In genomic region chr10:41302689-41303431, GRCm38 (mm10) we compare ENCODE assay signal across 8 mouse cellular contexts. TPM values are rescaled to one million over a fixed set of nuclear protein-coding genes. Genes with fewer than 3 reads are reported as not detected.
DNase-seq lines count a peak whose midpoint lies in the region; ATAC-seq and TF ChIP-seq lines count a peak whose summit lies in the region.

Gene Fig4, minus strand, starts transcription at chr10:41303260.

- no peaks in the 10 kb centered on the region for H3K9me3 ChIP-seq in forebrain, embryonic 11.5 days (ENCODE audit: control insufficient read depth, low read length)
- no peaks in the 10 kb centered on the region for H3K9me3 ChIP-seq in heart, embryonic 16.5 days (replicated peaks; ENCODE audit: control insufficient read depth, low read length)
- H3K9me3 ChIP-seq in liver, embryonic 16.5 days (replicated peaks; ENCODE audit: control insufficient read depth, low read length) = no peaks in the 10 kb centered on the region
- no peaks in the 10 kb centered on the region for H3K9me3 ChIP-seq in neural tube, embryonic 13.5 days

- peak; percentile 88 for ATAC-seq in forebrain, embryonic 11.5 days (replicated peaks; ENCODE audit: low FRiP score)
- peak; percentile 90 for ATAC-seq in heart, embryonic 16.5 days (replicated peaks; ENCODE audit: extremely low read depth, insufficient read depth, low FRiP score)
- ATAC-seq in liver, embryonic 16.5 days (ENCODE audit: low read depth) = peak; percentile 93
- peak; percentile 94 for ATAC-seq in neural tube, embryonic 13.5 days (ENCODE audit: low read depth)

- no peak for TF ChIP-seq CTCF in testis, adult 2 months (IDR thresholded peaks at IDR 0.05; ENCODE audit: control insufficient read depth, insufficient read depth, insufficient replicate concordance, low read depth, low read length)

- H3K27ac ChIP-seq in forebrain, embryonic 11.5 days (ENCODE audit: low read depth, low read length) = no peak within 1 kb of the TSS
- peak within 1 kb of the TSS; percentile 86 for H3K27ac ChIP-seq in heart, embryonic 16.5 days (ENCODE audit: low read length)
- H3K27ac ChIP-seq in liver, embryonic 16.5 days (ENCODE audit: low read length) = peak within 1 kb of the TSS; percentile 67
- H3K27ac ChIP-seq in neural tube, embryonic 13.5 days (replicated peaks) = peak within 1 kb of the TSS; percentile 86
- H3K27ac ChIP-seq in testis, adult 2 months (ENCODE audit: control insufficient read depth, insufficient read depth, low read depth, low read length) = peak within 1 kb of the TSS; percentile 86

- TF ChIP-seq POLR2A in testis, adult 2 months (IDR thresholded peaks at IDR 0.05; ENCODE audit: control insufficient read depth, low read depth, low read length) = peak; percentile 64

- H3K27me3 ChIP-seq in forebrain, embryonic 11.5 days (ENCODE audit: control insufficient read depth, insufficient read depth, low read length) = no peaks in the 10 kb centered on the region
- H3K27me3 ChIP-seq in heart, embryonic 16.5 days (ENCODE audit: control insufficient read depth, insufficient read depth, low read length) = no peaks in the 10 kb centered on the region
- no peaks in the 10 kb centered on the region for H3K27me3 ChIP-seq in liver, embryonic 16.5 days (ENCODE audit: control insufficient read depth, insufficient read depth, low read depth, low read length)
- H3K27me3 ChIP-seq in neural tube, embryonic 13.5 days = no peaks in the 10 kb centered on the region
- H3K27me3 ChIP-seq in testis, adult 2 months (ENCODE audit: control insufficient read depth, insufficient read depth, low read length) = no peaks in the 10 kb centered on the region; the same call in 1 of the 2 replicates

- H3K4me2 ChIP-seq in forebrain, embryonic 11.5 days (ENCODE audit: low read depth, low read length, severe bottlenecking) = peak within 1 kb of the TSS; percentile 82
- peak within 1 kb of the TSS; percentile 94 for H3K4me2 ChIP-seq in heart, embryonic 16.5 days (ENCODE audit: low read depth, low read length)
- H3K4me2 ChIP-seq in liver, embryonic 16.5 days (ENCODE audit: low read depth, low read length) = peak within 1 kb of the TSS; percentile 98
- H3K4me2 ChIP-seq in neural tube, embryonic 13.5 days = peak within 1 kb of the TSS; percentile 92

- DNase-seq in CD8-positive naive resting alpha-beta T cell, adult 2 months (ENCODE audit: low read depth in 2 of 2, low spot score in 2 of 2) = peak; percentile 87 to 90
- peak; percentile 84 for DNase-seq in c-Kit-positive CD71-negative TER-119-negative erythroid progenitor cells, embryonic 14.5 days (ENCODE audit: low read depth)
- peak; percentile 93 for DNase-seq in forebrain, embryonic 11.5 days (ENCODE audit: low spot score)
- DNase-seq in kidney, postnatal 36 days = peak; percentile 89 to 95

- H3K36me3 ChIP-seq in forebrain, embryonic 11.5 days (ENCODE audit: control insufficient read depth, insufficient read depth, low read length) = no peaks in the 10 kb centered on the region
- H3K36me3 ChIP-seq in heart, embryonic 16.5 days (ENCODE audit: control insufficient read depth, insufficient read depth) = no peaks in the 10 kb centered on the region
- H3K36me3 ChIP-seq in liver, embryonic 16.5 days (ENCODE audit: control insufficient read depth, insufficient read depth) = no peaks in the 10 kb centered on the region
- H3K36me3 ChIP-seq in neural tube, embryonic 13.5 days = no peaks in the 10 kb centered on the region
- no peaks in the 10 kb centered on the region for H3K36me3 ChIP-seq in testis, adult 2 months (ENCODE audit: control insufficient read depth, insufficient read depth, low read length)

- H3K4me1 ChIP-seq in forebrain, embryonic 11.5 days (replicated peaks; ENCODE audit: control insufficient read depth, insufficient read depth, low read length) = peaks cover 4% of the 10 kb centered on the region; the same call in 1 of the 2 replicates
- H3K4me1 ChIP-seq in heart, embryonic 16.5 days (ENCODE audit: control insufficient read depth, insufficient read depth, low read length) = peaks cover 4% of the 10 kb centered on the region
- peaks cover 13% of the 10 kb centered on the region for H3K4me1 ChIP-seq in liver, embryonic 16.5 days (ENCODE audit: control insufficient read depth, low read depth, low read length)
- H3K4me1 ChIP-seq in neural tube, embryonic 13.5 days (replicated peaks) = peaks cover 19% of the 10 kb centered on the region
- H3K4me1 ChIP-seq in testis, adult 2 months (ENCODE audit: control insufficient read depth, insufficient read depth, low read length) = peaks cover 6% of the 10 kb centered on the region

- H3K9ac ChIP-seq in forebrain, embryonic 11.5 days (ENCODE audit: low read length) = peak within 1 kb of the TSS; percentile 67
- H3K9ac ChIP-seq in heart, embryonic 16.5 days (ENCODE audit: low read length) = peak within 1 kb of the TSS; percentile 86
- H3K9ac ChIP-seq in liver, embryonic 16.5 days (ENCODE audit: low read depth, low read length) = peak within 1 kb of the TSS; percentile 95
- peak within 1 kb of the TSS; percentile 89 for H3K9ac ChIP-seq in neural tube, embryonic 13.5 days

- peak within 1 kb of the TSS; percentile 79 for H3K4me3 ChIP-seq in forebrain, embryonic 11.5 days (ENCODE audit: low read depth, low read length)
- peak within 1 kb of the TSS; percentile 85 for H3K4me3 ChIP-seq in heart, embryonic 16.5 days (ENCODE audit: low read length)
- peak within 1 kb of the TSS; percentile 94 for H3K4me3 ChIP-seq in liver, embryonic 16.5 days (ENCODE audit: low read depth, low read length)
- H3K4me3 ChIP-seq in neural tube, embryonic 13.5 days = peak within 1 kb of the TSS; percentile 95
- H3K4me3 ChIP-seq in testis, adult 2 months (ENCODE audit: control insufficient read depth, low read depth, low read length) = peak within 1 kb of the TSS; percentile 89

- under 1% methylated on average over 38 of the region's 38 CpGs for WGBS in forebrain, embryonic 11.5 days
- under 1% methylated on average over 38 of the region's 38 CpGs for WGBS in heart, embryonic 16.5 days
- WGBS in liver, embryonic 16.5 days (ENCODE audit: insufficient replicate concordance) = under 1% methylated on average over 37 of the region's 38 CpGs
- WGBS in neural tube, embryonic 13.5 days = under 1% methylated on average over 38 of the region's 38 CpGs

RNA-seq across cellular contexts. Expression of gene Fig4, which starts in this region (rescaled TPM):
- polyA plus RNA-seq in forebrain, embryonic 11.5 days (2014; fragmentation: Nextera tagmentation; extraction: Ambion mirVana) = 18.5 and 18.9 TPM in 2 replicates
- polyA plus RNA-seq in heart, embryonic 16.5 days (2015; fragmentation: Nextera tagmentation; extraction: Ambion mirVana) = 63.5 and 65.9 TPM in 2 replicates
- polyA plus RNA-seq in liver, embryonic 16.5 days (2015; fragmentation: Nextera tagmentation; extraction: Ambion mirVana) = 7.0 and 7.5 TPM in 2 replicates
- 30.7 and 30.9 TPM in 2 replicates for polyA plus RNA-seq in neural tube, embryonic 13.5 days (2015; fragmentation: Nextera tagmentation; extraction: Ambion mirVana)
- 10.2 and 10.3 TPM in 2 replicates for polyA plus RNA-seq in testis, adult 2 months (2012; rRNA removed)
